Comparison of ENCODE assay signal across 8 mouse cellular contexts in the genomic region with DNA sequence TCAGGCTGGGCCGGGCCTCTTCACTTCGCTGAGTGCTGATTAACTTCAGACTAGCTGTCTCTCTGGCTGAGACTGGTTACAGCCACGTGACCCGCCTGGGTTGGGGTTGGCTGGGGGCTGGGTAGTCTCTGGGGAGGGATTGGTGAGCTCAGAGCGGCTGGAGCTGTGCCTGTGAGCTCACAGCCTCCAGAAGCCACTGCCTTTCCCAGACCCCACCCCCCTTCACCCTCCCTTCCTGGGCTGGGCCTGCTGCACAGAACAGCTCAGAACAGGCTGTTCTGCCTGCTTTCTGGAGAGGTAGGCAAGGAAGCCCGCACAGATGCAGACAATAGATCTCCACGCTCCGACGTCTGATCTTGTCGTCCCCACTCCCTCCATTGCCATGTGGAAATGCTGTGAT. TPM values are rescaled to one million over a fixed set of nuclear protein-coding genes. Genes with fewer than 3 reads are reported as not detected.
DNase-seq lines count a peak whose midpoint lies in the region; ATAC-seq and TF ChIP-seq lines count a peak whose summit lies in the region.

No protein-coding gene starts in this region.

- peak; percentile 93 for ATAC-seq in heart, embryonic 12.5 days (ENCODE audit: insufficient number of reproducible peaks, low FRiP score)
- peak; percentile 97 for ATAC-seq in kidney, postnatal 0 days (replicated peaks; ENCODE audit: low FRiP score, low read depth)

- peaks cover 80% of the 10 kb centered on the region for H3K4me1 ChIP-seq in heart, embryonic 12.5 days (replicated peaks)
- H3K4me1 ChIP-seq in kidney, postnatal 0 days (replicated peaks; ENCODE audit: insufficient read depth, low read length) = peaks cover 14% of the 10 kb centered on the region
- H3K4me1 ChIP-seq in testis, adult 2 months (ENCODE audit: control insufficient read depth, insufficient read depth, low read length) = no peaks in the 10 kb centered on the region; the same call in 1 of the 2 replicates

- no peaks in the 10 kb centered on the region for H3K79me2 ChIP-seq in myocyte (ENCODE audit: control insufficient read depth, insufficient read depth)

- peak overlapping the region; percentile 58 for H3K4me2 ChIP-seq in heart, embryonic 12.5 days
- peak overlapping the region; percentile 47 for H3K4me2 ChIP-seq in kidney, postnatal 0 days (ENCODE audit: low read length)
- H3K4me2 ChIP-seq in myocyte (ENCODE audit: low read depth) = peak overlapping the region; percentile 70

- DNase-seq in 3134 (ENCODE audit: extremely low read depth, insufficient read length, low spot score) (peak; percentile 94), liver (peak; percentile 86)
- DNase-seq in adrenal gland, postnatal 25 days = peak; percentile 92
- DNase-seq in fibroblast of lung, adult 2 months (ENCODE audit: low read depth) = peak; percentile 99
- DNase-seq in kidney, postnatal 0 days (ENCODE audit: low spot score) = peak; percentile 92

- peak overlapping the region; percentile 93 for H3K27ac ChIP-seq in heart, embryonic 12.5 days (ENCODE audit: poor library complexity, severe bottlenecking)
- peak overlapping the region; percentile 80 for H3K27ac ChIP-seq in kidney, postnatal 0 days
- H3K27ac ChIP-seq in testis, adult 2 months (ENCODE audit: control insufficient read depth, insufficient read depth, low read depth, low read length) = peak overlapping the region; percentile 56; the same call in 1 of the 2 replicates

- TF ChIP-seq POLR2A in myocyte (IDR thresholded peaks at IDR 0.05; ENCODE audit: insufficient read length, low read depth) = peak; percentile 61
- no peak; the same call in 1 of the 2 replicates for TF ChIP-seq POLR2A in testis, adult 2 months (IDR thresholded peaks at IDR 0.05; ENCODE audit: control insufficient read depth, low read depth, low read length)

- H3K4me3 ChIP-seq in heart, embryonic 12.5 days = peak overlapping the region; percentile 17; the same call in 1 of the 2 replicates
- no peak overlapping the region for H3K4me3 ChIP-seq in kidney, postnatal 0 days (replicated peaks; ENCODE audit: low read depth, low read length)
- H3K4me3 ChIP-seq in myocyte = no peak overlapping the region
- H3K4me3 ChIP-seq in testis, adult 2 months (ENCODE audit: control insufficient read depth, low read depth, low read length) = no peak overlapping the region

- no peak overlapping the region for H3ac ChIP-seq in myocyte (ENCODE audit: control insufficient read depth, insufficient read length)

- H3K27me3 ChIP-seq in heart, embryonic 12.5 days (replicated peaks) = no peaks in the 10 kb centered on the region
- no peaks in the 10 kb centered on the region for H3K27me3 ChIP-seq in kidney, postnatal 0 days (ENCODE audit: insufficient read depth, low read length)
- H3K27me3 ChIP-seq in myocyte (ENCODE audit: control insufficient read depth, insufficient read depth, insufficient read length) = no peaks in the 10 kb centered on the region
- no peaks in the 10 kb centered on the region for H3K27me3 ChIP-seq in testis, adult 2 months (ENCODE audit: control insufficient read depth, insufficient read depth, low read length)

- peaks cover 25% of the 10 kb centered on the region for H3K36me3 ChIP-seq in heart, embryonic 12.5 days
- H3K36me3 ChIP-seq in kidney, postnatal 0 days (ENCODE audit: insufficient read depth, low read length) = no peaks in the 10 kb centered on the region
- H3K36me3 ChIP-seq in myocyte (ENCODE audit: control insufficient read depth, insufficient read depth) = peaks cover 31% of the 10 kb centered on the region
- H3K36me3 ChIP-seq in testis, adult 2 months (ENCODE audit: control insufficient read depth, insufficient read depth, low read length) = no peaks in the 10 kb centered on the region

- H3K9me3 ChIP-seq in heart, embryonic 12.5 days (replicated peaks) = no peaks in the 10 kb centered on the region
- no peaks in the 10 kb centered on the region for H3K9me3 ChIP-seq in kidney, postnatal 0 days (replicated peaks; ENCODE audit: low read length)

- WGBS in heart, embryonic 12.5 days = under 1% methylated on average over 10 of the region's 10 CpGs
- WGBS in kidney, postnatal 0 days = 1% methylated on average over 10 of the region's 10 CpGs

- no peak for TF ChIP-seq CTCF in kidney, postnatal 0 days (IDR thresholded peaks at IDR 0.05; ENCODE audit: low read depth)
- no peak for TF ChIP-seq CTCF in testis, adult 2 months (IDR thresholded peaks at IDR 0.05; ENCODE audit: control insufficient read depth, insufficient read depth, insufficient replicate concordance, low read depth, low read length)

- peak overlapping the region; percentile 51 for H3K9ac ChIP-seq in heart, embryonic 12.5 days
- peak overlapping the region; percentile 31; the same call in 1 of the 2 replicates for H3K9ac ChIP-seq in kidney, postnatal 0 days (ENCODE audit: low read depth, low read length)

TF ChIP-seq in myocyte, 11 proteins besides CTCF, POLR2A, EP300 and RAD21:
- TF ChIP-seq USF1 (IDR thresholded peaks at IDR 0.05; ENCODE audit: low read depth) (peak; percentile 97), MAX (IDR thresholded peaks at IDR 0.05; ENCODE audit: low read depth) (no peak), CEBPB (IDR thresholded peaks at IDR 0.05; ENCODE audit: insufficient read depth, poor library complexity, severe bottlenecking) (no peak), REST (IDR thresholded peaks at IDR 0.05; ENCODE audit: insufficient read depth, insufficient read length) (no peak), TCF3 (IDR thresholded peaks at IDR 0.05; ENCODE audit: insufficient read length, low read depth) (no peak), TCF12 (IDR thresholded peaks at IDR 0.05; ENCODE audit: insufficient read depth, poor library complexity, severe bottlenecking) (no peak), E2F4 (IDR thresholded peaks at IDR 0.05; ENCODE audit: insufficient read depth) (no peak), SRF (IDR thresholded peaks at IDR 0.05; ENCODE audit: control insufficient read depth, insufficient read length, low read depth) (no peak), MYOD1 (IDR thresholded peaks at IDR 0.05; ENCODE audit: control insufficient read depth in 1 of 3, insufficient read length in 2 of 3, low read depth in 2 of 3) (peak in 1 of 3 experiments; percentile 6), POLR2AphosphoS2 (IDR thresholded peaks at IDR 0.05; ENCODE audit: insufficient read length, low read depth) (no peak), MYOG (IDR thresholded peaks at IDR 0.05; ENCODE audit: control insufficient read depth in 1 of 3, insufficient read depth in 1 of 3, insufficient read length in 2 of 3, low read depth in 2 of 3) (no peak)

RNA-seq across cellular contexts. Expression of a gene that starts 13.0 kb away (rescaled TPM):
- total RNA-seq in adrenal gland, postnatal 25 days (2021) = 30.0 and 36.7 TPM in 2 replicates
- polyA plus RNA-seq in heart, embryonic 12.5 days (2016; fragmentation: Nextera tagmentation; extraction: Ambion mirVana) = 56.5 and 62.1 TPM in 2 replicates
- polyA plus RNA-seq in kidney, postnatal 0 days (2015; fragmentation: Nextera tagmentation; extraction: Ambion mirVana) = 11.2 and 13.9 TPM in 2 replicates
- polyA plus RNA-seq in myocyte (2012; fragmentation: generic; extraction: Trizol) = 89.0 TPM
- polyA plus RNA-seq in testis, adult 2 months (2012; rRNA removed) = 6.3 and 7.8 TPM in 2 replicates

RNA-seq across cellular contexts. Expression of a gene that starts 44.1 kb away (rescaled TPM):
- total RNA-seq in adrenal gland, postnatal 25 days (2021) = 20.6 and 37.9 TPM in 2 replicates
- 7.1 and 7.3 TPM in 2 replicates for polyA plus RNA-seq in heart, embryonic 12.5 days (2016; fragmentation: Nextera tagmentation; extraction: Ambion mirVana)
- polyA plus RNA-seq in kidney, postnatal 0 days (2015; fragmentation: Nextera tagmentation; extraction: Ambion mirVana) = 47.5 and 52.9 TPM in 2 replicates
- 469 TPM for polyA plus RNA-seq in myocyte (2012; fragmentation: generic; extraction: Trizol)
- polyA plus RNA-seq in testis, adult 2 months (2012; rRNA removed) = 4.4 and 7.2 TPM in 2 replicates
